Mouse (Mus musculus): ENCODE results near the gene Ccdc42.
A peak's percentile ranks its signal among the peaks of the same experiment; 100 is the strongest.

Ccdc42 gene

DNA sequence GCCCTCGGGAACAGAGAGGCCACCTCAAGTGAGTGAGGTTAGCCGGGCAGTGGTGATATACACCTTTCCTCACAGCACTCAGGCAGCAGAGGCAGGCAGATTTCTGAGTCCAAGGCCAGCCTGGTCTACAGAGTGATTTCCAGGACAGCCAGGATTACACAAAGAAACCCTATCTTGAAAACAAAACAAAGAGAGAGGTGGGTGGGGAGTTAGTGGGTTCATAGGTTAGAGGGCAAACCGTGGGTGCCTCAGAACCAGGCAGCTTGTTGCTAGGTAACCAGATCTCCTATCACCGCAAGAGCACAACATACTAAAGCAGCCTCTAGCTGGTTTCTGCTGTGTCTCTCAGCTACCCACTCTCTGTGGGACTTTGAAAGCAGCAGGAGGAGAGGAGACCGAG lies at the start of gene Ccdc42:
Gene Ccdc42 (plus strand): TSS at position 301 of the 400 bp plus-strand sequence.
- no peak for DNase-seq (ENCODE audit: low read depth, low spot score)

DNA sequence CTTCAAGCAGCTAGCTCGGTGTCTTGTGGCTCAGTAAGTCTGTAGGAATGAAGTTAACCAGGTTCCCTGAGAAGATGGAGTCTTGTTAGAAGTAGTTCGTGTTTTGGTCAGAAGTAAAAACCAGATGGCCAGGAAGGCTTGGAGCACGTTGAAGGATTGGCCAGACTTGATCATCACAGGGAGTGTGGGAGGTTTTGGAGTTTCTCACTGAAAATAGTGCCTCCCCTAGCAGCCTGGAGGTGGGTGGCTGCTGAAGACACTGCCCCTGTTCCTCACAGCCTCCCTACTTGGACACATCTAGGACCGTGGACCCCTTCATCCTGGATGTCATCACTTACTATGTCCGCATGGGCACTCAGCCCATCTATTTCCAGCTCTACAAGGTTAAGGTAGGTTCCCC lies 47.2 kb upstream of the Ccdc42 start:
- no peak for DNase-seq (ENCODE audit: low read depth, low spot score)

DNA sequence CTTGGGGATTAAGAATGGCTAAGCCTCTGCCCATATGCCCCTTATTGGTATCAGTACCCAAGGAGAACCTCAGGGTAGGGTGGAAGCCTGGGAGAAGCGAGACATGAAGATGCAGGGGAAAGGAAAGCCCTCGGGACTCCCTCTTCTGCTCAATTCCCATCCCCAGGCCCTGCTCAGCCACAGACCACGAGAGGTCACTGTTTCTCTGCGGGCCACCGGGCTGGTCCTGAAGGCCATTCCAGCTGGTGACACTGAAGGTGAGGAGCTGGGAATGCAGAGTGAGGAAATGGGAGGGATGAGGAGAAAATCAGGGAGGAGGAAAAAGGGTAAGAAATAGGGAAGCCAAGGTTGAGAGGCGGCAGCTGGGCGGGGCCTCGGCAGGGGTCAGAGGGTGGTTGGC lies 42.3 kb upstream of the Ccdc42 start:
- no peak for DNase-seq (ENCODE audit: low read depth, low spot score)

DNA sequence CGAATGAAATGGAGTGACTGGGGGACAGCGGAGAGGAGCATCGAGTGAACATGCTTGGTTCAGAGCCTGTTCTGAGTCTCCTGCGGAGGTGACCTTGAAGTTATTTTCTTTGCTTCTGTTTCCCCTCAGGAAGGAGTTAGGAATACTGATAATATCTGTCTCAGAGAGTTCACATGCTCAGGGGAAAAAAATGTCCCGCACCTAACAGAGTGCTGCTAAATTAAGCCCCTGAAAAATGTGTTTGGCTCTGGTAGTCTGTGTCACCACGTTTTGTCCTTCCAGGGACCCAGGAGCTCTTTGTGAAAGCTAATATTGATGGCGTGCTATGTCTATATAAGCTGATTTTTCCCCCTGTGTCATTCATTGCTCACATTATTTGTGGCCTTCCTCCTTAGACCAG lies 41.6 kb upstream of the Ccdc42 start:
- no peak for DNase-seq (ENCODE audit: low read depth, low spot score)

DNA sequence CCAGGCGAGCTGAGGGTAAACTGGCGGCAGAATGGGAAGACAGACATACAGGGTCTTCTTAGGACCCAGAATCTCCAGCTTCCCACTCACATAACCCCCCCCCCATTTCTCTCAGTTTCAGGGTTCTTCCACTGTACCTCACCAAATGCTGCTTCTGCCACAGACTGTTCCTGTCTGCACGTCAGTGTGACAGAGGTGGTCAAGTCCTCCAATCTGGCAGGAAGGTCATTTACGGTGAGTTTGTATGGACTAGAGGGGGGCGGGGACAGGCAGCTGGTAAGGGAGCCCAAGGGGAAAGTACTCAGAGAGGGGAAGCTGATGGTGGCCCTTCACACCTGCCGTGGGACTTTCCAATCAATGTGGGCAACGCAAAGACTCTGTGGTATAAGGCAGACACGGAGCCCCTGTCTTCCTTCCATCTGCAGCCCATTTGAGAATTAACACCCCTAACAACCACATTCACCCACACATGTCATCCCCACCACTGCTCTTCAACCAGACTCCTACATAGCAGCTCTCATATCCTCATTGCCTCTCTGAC lies 41.1 kb upstream of the Ccdc42 start:
- no peak for DNase-seq (ENCODE audit: low read depth, low spot score)

DNA sequence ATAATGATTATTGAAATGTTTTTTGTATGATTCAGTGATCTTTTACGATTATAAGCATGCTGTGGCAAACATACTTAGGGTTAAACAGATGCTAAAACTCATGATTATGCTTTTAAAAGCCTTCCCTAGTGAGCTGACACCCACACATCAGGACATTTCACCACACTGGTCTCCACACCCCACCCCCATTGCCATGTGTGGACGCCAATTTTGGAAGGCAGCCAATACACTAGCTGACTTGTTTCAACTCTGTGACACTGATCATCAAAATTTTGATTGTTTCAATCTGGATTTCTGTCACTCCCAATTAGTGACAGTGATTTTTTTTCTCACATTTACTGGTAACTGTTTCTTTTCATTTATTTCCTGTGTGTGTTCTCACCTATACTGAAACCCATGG lies 39.3 kb upstream of the Ccdc42 start:
- DNase-seq (ENCODE audit: low read depth, low spot score): no peak

DNA sequence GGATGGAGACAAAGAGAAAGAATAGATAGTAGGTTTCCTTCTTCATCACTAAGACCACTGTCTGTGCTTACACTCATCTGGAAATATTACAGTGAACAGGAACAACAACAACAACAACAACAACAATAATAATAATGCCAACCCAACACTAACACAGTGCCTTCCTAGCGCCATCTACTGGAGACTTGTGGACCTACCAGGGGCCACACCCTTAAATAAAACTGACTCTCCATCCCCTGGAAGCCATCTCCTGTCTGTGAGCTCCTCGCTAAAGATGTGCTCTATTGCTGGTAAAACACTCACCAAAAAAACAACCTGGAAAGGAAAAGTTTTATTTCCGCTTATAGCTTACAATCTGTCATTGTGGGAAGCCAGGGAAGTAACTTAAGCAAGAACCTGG lies 37.2 kb upstream of the Ccdc42 start:
- DNase-seq (ENCODE audit: low read depth, low spot score): peak; percentile 71

DNA sequence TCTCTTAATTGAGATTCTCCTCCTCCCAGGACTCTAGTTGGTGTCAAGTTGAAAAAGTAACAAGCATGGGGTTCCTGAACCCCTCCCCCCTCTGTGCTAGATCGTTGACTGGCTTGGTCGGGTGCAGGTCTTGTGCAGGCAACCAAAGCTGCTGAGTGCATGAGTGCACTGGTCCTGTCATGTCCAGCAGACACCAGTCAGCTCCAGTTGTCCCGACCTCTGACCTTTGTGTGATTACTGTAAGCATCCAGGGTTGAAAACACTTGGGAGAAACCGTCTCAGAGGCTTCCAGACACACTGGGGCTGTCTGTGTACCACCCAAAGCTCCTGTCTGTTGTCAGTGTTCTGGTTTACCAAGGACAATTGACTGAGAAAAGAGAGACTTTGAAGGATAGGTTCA lies 36.5 kb upstream of the Ccdc42 start:
- DNase-seq (ENCODE audit: low read depth, low spot score): no peak

DNA sequence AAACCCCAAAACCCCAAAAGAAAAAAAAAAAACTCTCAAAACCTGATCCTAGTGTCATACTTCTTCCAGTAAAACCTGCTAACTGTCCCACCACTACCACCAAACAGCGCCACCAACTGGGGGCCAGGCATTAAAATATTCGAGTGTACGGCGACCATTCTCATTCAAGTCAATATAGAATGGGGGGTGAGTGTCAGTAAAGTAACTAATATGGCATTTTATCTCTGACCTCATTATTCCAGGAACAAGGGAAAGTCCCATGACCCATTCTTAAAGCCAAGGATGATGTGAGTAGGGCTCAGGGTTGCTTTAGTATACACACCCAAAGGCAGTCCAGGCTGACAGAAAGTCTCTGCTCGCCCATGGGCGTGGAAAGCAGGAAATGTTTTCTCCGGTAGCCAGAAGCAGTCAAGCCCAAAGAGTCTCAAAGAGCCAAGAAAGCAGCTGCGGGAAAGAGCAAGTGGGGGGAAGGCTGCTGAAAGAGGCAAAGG lies 32.8 kb upstream of the Ccdc42 start:
- DNase-seq (ENCODE audit: low read depth, low spot score): peak; percentile 61

DNA sequence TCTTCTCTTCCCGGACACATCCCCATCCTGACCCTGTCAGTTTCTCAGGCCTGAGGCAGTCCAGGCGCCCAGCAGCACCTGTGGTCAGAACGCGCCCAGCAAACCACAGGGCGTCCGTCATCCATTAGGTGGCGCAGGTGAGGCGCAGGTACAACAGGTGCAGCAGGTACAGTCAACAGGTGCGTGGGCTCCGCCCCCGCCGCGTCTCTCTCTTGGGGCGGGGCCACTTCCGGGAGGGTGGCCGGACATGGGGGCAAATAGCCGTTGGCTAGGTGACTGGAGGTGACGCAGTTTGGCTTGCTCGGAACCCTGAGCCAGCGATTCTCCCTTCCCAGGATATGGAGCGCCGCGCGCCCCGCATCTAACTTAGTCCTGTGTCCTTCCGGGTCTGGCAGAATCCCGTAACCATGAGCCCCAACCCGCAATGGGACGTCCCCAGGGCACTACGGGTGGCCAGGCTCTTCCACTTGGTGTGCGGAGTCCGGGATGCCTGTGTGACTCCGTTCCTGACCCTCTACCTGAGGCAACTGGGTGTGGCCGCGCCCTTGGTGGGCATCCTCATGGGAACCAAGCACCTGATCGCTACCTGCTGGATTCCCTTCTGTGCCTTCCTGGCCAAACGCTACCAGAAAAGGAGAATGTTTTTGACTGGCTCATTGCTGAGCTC lies 30.8 kb upstream of the Ccdc42 start, which contains the start of gene Mfsd6l:
Gene Mfsd6l (plus strand): TSS at position 269 of the 667 bp plus-strand sequence.
- no peak for DNase-seq (ENCODE audit: low read depth, low spot score)

DNA sequence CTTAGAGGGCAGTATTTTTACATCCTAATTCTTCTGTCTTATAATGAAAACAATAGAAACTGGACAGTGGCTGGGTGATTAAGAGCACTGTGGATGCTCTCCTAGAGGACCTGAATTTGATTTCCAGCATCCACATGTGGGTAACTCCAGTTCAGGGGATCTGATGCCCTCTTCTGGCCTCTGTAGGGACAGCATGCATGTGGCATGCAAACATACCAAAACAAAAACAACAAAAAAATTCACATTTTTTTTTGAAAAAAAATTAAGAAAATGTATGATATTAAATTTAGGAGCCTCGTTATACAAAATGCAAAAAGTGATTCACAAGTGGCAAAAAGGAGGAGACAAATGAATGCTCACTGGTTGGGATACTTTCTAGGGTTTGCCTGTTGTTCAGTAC lies 27.3 kb upstream of the Ccdc42 start:
- DNase-seq (ENCODE audit: low read depth, low spot score): peak; percentile 38

DNA sequence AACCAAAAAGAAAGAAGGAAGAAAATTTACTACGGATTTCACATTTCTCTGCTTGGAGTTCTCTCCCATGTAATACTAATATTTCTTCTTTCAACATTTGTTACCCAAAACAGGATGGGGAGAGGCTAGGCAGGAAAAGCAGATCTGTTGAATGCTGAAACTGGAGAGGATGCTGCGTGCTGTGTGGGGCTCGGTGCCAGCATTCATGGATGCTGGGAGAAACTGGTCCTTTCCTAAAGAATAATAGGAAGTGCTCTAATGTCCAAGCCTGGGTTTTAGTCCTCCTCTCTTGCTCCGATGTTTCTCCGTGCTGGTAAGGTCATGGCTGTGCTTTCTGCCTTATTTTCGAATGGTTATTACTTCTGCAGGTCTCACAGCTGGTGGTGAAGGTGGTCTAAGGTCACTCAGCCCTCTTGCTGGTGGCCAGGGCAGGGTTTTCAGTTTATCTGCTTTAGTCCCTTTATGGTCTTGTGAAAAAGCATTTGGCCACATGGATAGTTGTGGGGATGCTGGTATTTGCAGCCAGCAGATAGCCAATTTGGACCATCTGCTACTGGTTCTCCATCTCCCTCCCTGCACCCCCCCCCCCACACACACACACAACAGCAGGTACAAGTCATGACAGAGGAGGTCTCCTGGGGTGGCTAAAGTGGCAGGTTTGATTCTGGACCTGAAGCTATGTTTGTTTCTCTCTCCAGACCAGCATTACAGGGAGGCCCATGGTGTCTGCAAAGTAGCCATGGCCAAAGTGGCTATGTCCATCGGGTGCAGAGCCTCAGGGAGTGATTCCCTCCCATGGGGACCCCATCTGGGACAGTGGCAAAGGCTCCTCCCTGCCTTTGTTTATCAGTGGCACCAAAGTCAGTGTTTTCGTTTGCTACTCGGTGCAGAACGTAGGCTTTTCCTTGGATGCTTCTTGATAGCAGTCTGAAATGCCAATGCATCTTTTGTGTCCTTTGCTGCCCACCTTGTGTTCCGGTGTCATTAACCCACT lies 24.6 kb upstream of the Ccdc42 start:
- DNase-seq (ENCODE audit: low read depth, low spot score): no peak

DNA sequence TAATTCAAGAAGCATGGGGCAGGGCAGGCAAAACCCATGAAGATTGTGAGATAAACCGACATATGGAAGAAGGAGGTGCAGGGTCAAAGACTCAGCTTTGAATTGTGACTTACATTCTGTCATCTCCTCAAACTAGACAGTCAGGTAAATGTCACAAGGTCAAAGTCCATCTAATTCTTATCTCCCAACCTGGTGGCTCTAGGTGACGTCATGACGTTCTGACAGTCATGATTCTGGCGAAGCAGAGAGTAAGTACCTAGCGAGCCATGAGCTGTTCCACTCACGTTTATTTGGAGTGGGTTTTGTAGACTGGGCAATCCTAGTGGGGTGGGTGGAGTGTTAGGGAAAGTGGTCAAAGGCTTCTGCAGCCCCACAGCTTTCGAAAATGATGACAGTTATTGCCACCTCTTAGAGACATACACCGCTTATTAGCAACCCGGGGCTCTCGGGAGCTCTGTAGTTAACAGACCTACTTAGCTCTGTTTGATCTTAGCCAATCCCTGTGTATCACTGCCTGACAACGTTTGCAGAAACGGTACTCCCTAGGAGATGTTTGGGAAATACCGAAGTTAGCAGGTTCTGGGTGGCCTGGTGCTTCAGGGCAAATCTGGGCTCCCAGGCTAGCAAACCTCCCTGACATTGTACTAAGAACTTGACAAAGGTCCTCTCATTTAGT lies 22.3 kb upstream of the Ccdc42 start:
- no peak for DNase-seq (ENCODE audit: low read depth, low spot score)

DNA sequence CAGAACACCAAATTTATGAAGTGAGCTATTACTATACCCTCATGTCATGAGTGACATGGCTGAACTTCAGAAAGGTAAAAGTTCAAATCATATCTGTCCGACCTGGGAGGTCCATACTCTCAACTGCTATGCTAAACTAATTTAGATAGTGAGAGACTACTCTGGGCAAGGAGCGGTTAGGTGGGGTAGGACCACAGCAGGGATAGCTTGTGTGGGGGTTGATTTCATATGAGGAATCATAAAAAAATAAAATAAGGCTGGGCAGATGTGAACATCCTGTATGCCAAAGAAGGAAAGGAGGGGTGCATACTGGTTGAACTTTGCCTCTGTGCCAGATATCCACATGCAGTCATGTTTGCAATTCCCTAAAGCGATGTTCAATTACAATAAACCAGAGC lies 21.8 kb upstream of the Ccdc42 start:
- no peak for DNase-seq (ENCODE audit: low read depth, low spot score)

DNA sequence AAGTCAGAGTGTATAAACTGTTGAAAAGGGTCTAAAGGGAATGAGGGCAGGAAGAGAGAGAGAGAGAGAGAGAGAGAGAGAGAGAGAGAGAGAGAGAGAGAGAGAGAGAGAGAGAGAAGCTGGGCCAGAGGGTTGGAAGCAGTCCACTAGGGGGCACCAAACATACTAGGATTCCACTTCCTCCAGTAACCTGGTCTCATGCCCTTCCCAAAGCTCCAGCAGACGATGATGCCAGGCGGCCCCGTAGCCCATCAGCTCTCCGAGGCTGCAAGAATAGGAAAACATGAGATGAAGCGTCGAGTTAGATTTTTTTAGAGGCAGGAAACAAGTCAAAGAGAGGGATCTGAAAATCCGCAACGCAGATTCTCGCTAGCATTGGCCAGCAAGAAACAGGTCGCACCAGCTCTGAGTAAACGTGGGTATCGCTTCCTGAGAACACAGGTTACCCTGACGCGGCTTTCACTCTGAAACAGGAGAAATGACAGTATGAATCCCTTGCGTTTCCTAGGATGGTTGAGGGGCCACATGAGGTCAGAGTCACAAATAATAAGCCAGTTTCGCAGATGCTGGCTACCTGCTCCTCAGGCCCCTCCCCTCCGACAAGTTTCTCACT lies 20.3 kb upstream of the Ccdc42 start:
- peak; percentile 69 for DNase-seq (ENCODE audit: low read depth, low spot score)

DNA sequence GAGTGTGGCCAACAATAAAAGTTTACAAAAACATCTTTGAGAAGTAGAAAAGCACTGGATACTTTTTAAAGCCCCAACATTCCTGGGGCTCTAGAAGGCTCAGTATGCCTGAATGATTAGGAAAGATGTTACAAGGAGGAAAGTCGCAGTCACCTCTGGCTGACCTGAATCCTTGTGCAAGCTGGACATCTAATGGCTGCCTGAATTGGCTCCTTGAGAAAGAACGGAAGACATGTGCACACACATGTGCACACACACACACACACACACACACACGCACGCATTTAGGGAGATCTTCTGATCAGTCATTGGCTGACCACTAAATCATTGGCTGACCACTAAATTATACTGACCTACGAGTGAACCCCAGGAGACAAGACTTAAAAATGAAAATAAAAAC lies 16.0 kb upstream of the Ccdc42 start:
- no peak for DNase-seq (ENCODE audit: low read depth, low spot score)

DNA sequence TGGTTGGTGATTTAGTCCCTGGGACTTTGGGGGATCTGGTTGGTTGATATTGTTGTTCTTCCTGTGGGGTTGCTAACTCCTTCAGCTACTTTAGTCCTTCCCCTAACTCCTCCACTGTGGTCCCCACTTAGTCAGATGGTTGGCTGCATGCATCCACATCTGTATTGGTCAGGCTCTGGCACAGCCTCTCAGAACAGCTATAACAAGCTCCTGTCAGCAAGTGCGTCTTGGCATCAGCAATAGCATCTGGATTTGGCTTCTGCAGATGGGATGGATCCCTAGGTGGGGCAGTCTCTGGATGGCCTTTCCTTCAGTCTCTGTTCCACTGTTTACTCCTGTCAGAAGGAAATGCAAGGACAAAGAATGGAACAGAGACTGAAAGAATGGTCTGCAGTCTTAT lies 9.7 kb upstream of the Ccdc42 start:
- no peak for DNase-seq (ENCODE audit: low read depth, low spot score)

DNA sequence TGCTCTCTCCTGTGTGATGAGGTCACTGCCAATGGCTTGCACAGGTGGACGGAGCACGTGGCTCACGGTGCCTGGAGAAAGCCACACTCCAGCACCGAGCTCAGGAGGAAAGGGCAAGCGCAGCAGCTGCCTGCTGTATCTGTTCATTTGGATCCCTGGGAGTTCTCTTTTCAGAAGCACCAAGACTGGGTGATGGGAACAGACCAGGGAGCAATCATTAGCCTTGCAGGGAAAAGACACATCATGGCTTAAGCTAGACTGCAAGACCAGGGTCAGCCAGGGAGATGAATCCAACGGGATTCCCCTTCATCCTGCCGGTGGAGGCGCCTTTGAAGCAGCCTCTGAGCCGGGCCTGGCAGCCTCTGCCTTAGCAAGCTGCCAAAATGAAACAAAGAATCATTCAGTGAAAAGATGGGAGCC lies 7.3 kb upstream of the Ccdc42 start:
- DNase-seq (ENCODE audit: low read depth, low spot score): no peak

DNA sequence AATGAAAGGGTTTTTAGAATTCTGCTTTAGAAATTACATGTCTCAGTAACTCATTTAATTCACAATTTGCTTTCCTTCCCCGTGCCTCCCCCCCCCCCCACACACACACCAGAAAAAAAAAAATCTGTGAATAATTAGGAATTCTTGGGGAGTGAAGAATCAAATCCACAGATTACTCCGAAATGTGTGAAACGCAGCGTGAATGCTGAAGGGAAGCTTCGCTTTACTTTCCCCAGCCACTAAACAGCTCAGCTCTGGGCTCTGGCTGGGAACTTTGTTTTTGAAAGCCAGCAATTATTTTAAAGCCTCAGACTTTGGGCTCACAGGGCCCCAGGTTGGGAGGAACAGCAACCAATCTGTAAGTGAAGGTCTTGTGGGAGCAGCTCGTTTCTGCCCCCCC lies 6.3 kb upstream of the Ccdc42 start:
- no peak for DNase-seq (ENCODE audit: low read depth, low spot score)

DNA sequence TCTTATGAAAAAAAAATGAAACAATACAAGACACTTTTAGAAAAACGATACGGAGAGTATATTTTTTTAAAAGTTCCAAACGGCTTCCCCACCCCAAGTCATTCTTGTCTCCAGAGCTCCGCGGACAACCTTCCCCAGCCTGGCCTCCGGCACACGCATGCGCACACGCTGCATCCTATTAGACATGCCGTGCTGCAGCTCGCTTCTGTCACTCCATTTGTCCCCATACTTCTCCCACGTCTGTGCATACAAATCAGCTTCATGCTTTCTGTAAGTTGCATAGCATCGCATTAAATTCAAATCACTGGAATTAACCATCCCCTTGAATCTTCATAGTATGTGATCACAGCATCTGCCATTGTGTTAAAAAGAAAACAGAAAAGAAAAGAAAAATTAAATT lies 3.6 kb upstream of the Ccdc42 start:
- no peak for DNase-seq (ENCODE audit: low read depth, low spot score)

DNA sequence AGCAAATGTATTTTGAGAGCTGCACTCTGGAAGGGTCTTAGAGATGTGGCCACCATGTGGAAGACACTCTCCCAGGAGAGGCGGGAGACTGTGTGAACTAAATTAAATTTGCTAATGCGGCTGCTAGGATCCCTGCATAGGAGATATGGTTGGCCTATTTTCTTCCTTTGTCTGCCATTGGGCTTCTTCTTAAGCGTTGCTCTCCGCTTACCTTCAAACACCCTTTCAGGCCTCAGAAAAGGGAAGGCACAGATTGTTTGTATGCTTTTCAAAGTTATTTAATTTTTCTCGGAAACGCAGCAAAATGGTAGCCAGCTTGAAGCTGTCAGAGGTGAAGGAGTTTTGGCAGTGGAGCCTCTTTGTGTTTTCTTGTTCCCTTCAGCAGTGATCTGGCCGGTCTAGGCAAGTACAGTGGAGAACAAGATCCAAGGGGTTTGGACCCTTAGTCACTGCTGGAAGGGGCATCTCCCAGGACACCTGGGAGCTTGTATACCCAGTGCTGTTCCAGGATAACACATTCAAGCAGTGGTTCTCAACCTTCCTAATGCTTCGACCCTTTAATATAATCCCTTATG lies 2.8 kb upstream of the Ccdc42 start:
- no peak for DNase-seq (ENCODE audit: low read depth, low spot score)
